Mouse (Mus musculus) bone marrow macrophage, adult 2 months (primary cell): ENCODE measurements around the gene Zmynd8. TPM values are rescaled to one million over a fixed set of nuclear protein-coding genes. Genes with fewer than 3 reads are reported as not detected.

Experiments
- H3K27ac ChIP-seq: 2 replicates; pipeline ENCODE4 v1.5.1; 2012; ENCODE audit warnings: low read depth, low read length; ENCODE audit not compliant: insufficient read depth
- H3K4me1 ChIP-seq: 2 replicates; pipeline ENCODE4 v1.6.1; 2012; ENCODE audit warnings: low read length; ENCODE audit not compliant: control insufficient read depth, insufficient read depth
- H3K4me3 ChIP-seq: 2 replicates; pipeline ENCODE4 v1.5.1; 2012; ENCODE audit warnings: mild to moderate bottlenecking, low read length, moderate library complexity; ENCODE audit not compliant: insufficient read depth
- CTCF ChIP-seq: IDR thresholded peaks from 2 replicates; pipeline ENCODE4 v1.5.1; 2012; ENCODE audit warnings: low read depth, mild to moderate bottlenecking, low read length, moderate library complexity
- POLR2A ChIP-seq: IDR thresholded peaks from 2 replicates; pipeline ENCODE4 v1.6.1; 2012; ENCODE audit warnings: mild to moderate bottlenecking, low read depth, low read length, borderline replicate concordance
- polyA plus RNA-seq: library from polyadenylated mRNA; stranded (reverse); fragments of >200 nt; gene quantifications from 2 replicates; pipeline ENCODE4 v1.2.4, GENCODE M21; 2012; ENCODE audit not compliant: missing spikeins, insufficient read depth, insufficient read length

Zmynd8 gene
- polyA plus RNA-seq, 1 experiment, result 99.5 TPM

- Histone ChIP-seq H3K4me3 (no peak overlapping the region), H3K4me1 (no peaks in the 10 kb centered on the region), H3K27ac (no peak overlapping the region)
- TF ChIP-seq POLR2A (no peak), CTCF (no peak)
Observed at GRCm38 (mm10) chr2:165834601-165835000, 64.2 kb downstream of the Zmynd8 start.

DNA sequence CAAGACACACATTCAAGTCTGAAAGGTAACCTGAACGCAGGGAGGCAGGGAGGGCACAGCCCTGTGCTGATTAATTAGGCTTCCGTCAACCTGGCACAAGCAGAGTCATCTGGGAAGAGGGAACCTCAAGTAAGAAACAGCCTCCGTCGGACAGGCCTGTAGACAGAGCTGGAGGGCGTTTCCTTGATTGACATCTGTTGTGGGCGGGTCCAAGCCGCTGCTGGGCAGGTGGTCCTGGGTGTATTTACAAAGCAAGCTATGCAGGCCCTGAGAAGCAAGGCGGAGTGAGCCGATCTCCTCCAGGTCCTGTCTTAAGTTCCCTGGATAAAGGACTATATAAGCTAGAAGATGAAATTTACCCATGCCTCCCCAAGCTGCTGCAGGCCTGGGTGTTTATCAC is 65.3 kb downstream of the Zmynd8 start:
- Histone ChIP-seq H3K27ac (no peak overlapping the region), H3K4me3 (no peak overlapping the region), H3K4me1 (no peaks in the 10 kb centered on the region)
- TF ChIP-seq POLR2A (no peak), CTCF (no peak)

GRCm38 (mm10) chr2:165832720-165833119 is 66.1 kb downstream of the Zmynd8 start:
- Histone ChIP-seq H3K4me3 (no peak overlapping the region), H3K4me1 (no peaks in the 10 kb centered on the region), H3K27ac (no peak overlapping the region)
- TF ChIP-seq POLR2A, result no peak
- no peak for TF ChIP-seq CTCF

- Histone ChIP-seq H3K4me1 (no peaks in the 10 kb centered on the region), H3K27ac (no peak overlapping the region), H3K4me3 (no peak overlapping the region)
- TF ChIP-seq POLR2A (no peak), CTCF (no peak)
Observed at GRCm38 (mm10) chr2:165832295-165832694, 66.5 kb downstream of the Zmynd8 start.

DNA sequence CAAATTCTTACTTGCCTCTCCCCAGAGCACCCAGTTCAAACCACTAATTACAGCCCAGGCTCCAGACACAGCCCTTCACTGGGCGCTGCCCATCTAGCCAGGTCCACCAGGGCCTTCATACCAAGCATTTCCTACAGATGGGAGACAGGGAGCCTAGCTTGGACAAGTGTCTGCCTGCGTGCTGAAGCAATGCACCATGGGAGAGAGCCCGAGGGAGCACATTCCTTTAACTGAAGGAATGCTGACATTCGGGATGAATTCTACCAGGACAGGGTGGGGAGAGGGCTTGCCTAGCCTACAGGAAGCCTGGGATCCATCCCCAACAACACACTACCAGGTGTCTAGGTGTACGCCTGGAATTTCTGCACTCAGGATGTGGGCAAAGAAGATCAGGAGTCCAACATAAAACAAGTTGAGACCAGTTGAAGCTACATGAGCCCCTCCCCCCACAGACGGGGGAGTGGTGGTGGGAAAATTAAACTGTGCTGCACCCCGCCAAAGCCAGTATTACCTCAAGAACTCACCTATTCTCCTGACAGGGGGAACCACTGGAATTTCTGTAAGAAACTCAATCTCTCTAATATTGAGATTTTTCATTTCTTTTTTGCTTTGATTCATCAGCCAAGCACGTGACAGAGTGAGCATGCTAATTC is 67.1 kb downstream of the Zmynd8 start:
- no peak overlapping the region for H3K4me3 ChIP-seq
- H3K4me1 ChIP-seq, result no peaks in the 10 kb centered on the region
- H3K27ac ChIP-seq, result no peak overlapping the region
- TF ChIP-seq CTCF (no peak), POLR2A (no peak)

DNA sequence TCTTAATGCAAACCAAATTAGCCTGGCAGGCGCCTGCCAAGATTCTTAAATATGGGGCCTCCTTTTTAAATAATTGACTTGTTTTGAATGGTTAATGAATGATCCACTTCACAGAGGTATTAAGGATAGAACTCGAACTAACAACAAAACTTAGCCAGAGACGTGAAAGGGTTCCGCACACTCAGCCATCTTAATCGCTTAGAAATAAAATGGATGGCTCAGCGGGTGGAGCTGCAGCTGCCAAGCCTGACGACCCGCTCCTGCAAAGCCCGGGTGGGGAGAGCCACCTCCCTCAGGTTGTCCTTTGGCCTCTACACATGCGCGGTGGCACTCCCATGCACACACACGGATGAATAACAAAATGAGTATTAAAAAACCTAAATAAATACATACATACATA is 70.0 kb downstream of the Zmynd8 start:
- H3K4me3 ChIP-seq, result no peak overlapping the region
- no peak overlapping the region for H3K27ac ChIP-seq
- TF ChIP-seq POLR2A, result no peak
- TF ChIP-seq CTCF, result no peak
- H3K4me1 ChIP-seq, result no peaks in the 10 kb centered on the region

DNA sequence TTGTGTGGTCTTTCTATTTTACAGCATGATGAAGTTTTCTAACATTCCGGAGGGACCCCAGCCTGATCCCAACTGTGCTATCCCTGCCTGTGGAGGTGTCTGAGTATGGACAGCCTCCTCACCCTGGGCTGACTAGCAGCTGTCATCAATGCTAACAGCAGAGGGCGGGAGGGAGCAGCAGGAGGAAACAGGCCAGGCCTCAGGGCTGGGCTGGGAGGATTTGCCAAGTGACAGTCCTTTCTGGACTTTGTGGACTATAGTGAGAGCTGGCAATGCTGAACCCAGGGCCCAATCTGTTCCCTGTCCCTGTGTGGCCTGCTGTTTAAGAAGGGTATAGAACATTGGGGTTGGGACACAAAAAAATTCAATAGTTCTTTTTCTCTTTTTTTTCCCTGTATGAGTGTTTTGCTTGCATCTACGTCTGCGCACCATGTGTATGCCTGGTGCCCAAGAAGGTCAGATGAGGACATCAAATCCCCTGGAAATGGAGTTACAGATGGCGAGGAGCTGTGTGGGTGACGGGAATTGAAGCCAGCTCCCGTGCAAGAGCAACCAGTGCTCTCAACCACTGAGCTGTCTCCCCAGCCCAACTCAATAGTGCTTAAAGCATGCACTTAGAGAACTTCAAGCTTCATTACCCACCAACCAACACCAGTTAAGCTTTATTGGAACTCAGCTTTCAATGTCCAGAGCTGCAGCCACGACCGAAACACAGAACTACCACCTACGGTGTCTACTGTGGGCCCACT is 72.7 kb downstream of the Zmynd8 start:
- Histone ChIP-seq H3K4me3 (no peak overlapping the region), H3K27ac (no peak overlapping the region), H3K4me1 (no peaks in the 10 kb centered on the region)
- TF ChIP-seq CTCF (peak; percentile 38), POLR2A (no peak)

GRCm38 (mm10) chr2:165825261-165825900 is 73.4 kb downstream of the Zmynd8 start:
- TF ChIP-seq POLR2A (no peak), CTCF (no peak)
- H3K4me1 ChIP-seq, result no peaks in the 10 kb centered on the region
- H3K4me3 ChIP-seq, result no peak overlapping the region
- H3K27ac ChIP-seq, result no peak overlapping the region

- TF ChIP-seq POLR2A (no peak), CTCF (no peak)
- Histone ChIP-seq H3K27ac (no peak overlapping the region), H3K4me3 (no peak overlapping the region), H3K4me1 (no peaks in the 10 kb centered on the region)
Observed at GRCm38 (mm10) chr2:165824826-165825225, 74.0 kb downstream of the Zmynd8 start.

DNA sequence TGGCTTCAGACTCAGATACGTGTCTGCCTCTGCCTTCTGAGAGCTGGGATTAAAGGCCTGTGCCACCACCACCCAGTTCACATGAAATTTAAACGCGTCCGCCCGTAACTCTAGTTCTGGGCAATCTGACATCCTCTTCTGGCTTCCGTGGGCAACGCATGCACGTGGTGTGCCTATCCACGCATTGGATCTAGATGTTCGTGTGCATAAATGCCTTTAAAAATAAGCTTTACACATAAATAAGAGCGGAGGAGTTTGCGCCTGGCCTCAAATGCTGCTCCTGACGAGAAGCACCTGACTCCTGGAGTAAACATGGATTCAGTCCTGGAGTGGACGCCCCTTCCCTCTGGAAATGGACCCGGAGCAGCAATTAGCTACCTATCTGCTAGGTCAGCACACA is 76.3 kb downstream of the Zmynd8 start:
- Histone ChIP-seq H3K4me1 (no peaks in the 10 kb centered on the region), H3K4me3 (no peak overlapping the region), H3K27ac (no peak overlapping the region)
- TF ChIP-seq POLR2A, result no peak
- TF ChIP-seq CTCF, result no peak
